Mouse (Mus musculus): ENCODE measurements at regions not wholly inside any gene's neighbourhood (a gene's known extent, or its start where the extent isn't known, plus 50 kb on each side); places are given as distances from the start of the nearest gene placed in this dataset.
A peak's percentile ranks its signal among the peaks of the same experiment; 100 is the strongest.

DNA sequence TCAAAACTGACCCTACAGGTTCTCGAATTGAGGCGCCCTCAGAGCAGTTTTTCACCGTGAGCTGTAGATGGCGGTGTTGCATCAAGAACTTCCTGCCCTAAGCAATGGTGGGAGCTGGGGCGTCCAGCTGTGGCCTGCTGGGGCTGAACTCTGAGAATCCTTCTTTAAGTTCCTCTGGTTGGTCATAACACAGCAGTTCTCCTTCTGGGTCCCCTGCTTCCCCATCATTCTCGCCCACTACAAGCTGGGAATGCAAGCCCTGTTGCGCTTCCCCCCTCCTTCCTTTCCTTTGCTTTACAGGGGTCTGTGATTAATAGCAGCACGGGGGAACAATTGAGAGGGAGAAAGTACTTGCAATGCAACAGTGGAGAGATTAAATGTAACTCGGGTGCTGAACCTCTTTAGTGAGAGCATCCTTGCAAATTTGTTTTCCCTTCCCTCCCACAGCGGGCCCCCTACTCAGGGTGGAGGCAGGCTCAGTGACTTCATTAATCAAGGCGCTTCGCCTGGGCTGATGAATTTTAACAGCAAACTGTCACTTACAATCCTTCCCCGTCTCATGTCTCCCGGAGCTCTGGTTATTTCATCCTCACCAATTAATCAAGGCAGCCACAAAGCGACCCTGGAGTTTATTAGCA is 794.3 kb upstream of the Api5 start:
- H3K4me1 ChIP-seq: no peaks in the 10 kb centered on the region
- peak; percentile 65; the same call in 1 of the 2 replicates for ATAC-seq (ENCODE audit: borderline replicate concordance, extremely low read depth, low FRiP score, low TSS enrichment)
- WGBS: 3% methylated on average over 15 of the region's 15 CpGs
- peak overlapping the region; percentile 12; the same call in 1 of the 2 replicates for H3K4me2 ChIP-seq
- no peak overlapping the region for H3K27ac ChIP-seq
- H3K36me3 ChIP-seq: no peaks in the 10 kb centered on the region
- H3K9ac ChIP-seq: no peak overlapping the region
- no peaks in the 10 kb centered on the region for H3K9me3 ChIP-seq
- no peak overlapping the region for H3K4me3 ChIP-seq
- H3K27me3 ChIP-seq: no peaks in the 10 kb centered on the region

DNA sequence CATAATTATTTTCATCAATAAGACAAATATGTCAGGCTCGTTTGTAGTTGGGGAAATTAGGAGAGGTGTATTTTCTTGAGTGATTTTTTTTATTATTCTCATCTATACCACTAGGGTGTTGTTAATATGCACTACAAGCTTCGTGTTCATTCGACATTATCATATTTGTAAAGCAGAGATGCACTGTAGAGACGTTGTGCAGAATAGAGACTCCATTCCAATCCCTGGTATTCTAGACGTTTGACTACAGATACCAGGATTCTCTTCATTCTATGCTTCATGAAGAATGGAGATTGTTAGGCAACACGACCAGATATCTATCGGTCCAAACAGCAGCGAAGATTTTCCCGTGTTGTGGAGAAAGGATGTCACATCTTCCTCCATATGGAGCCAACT is 793.8 kb upstream of the Api5 start:
- H3K9ac ChIP-seq: no peak overlapping the region
- no peaks in the 10 kb centered on the region for H3K36me3 ChIP-seq
- WGBS: 24% methylated on average over 9 of the region's 9 CpGs
- H3K4me2 ChIP-seq: no peak overlapping the region
- no peak overlapping the region for H3K27ac ChIP-seq
- no peaks in the 10 kb centered on the region for H3K27me3 ChIP-seq
- no peaks in the 10 kb centered on the region for H3K4me1 ChIP-seq
- no peaks in the 10 kb centered on the region for H3K9me3 ChIP-seq
- H3K4me3 ChIP-seq: no peak overlapping the region
- ATAC-seq (ENCODE audit: borderline replicate concordance, extremely low read depth, low FRiP score, low TSS enrichment): no peak

DNA sequence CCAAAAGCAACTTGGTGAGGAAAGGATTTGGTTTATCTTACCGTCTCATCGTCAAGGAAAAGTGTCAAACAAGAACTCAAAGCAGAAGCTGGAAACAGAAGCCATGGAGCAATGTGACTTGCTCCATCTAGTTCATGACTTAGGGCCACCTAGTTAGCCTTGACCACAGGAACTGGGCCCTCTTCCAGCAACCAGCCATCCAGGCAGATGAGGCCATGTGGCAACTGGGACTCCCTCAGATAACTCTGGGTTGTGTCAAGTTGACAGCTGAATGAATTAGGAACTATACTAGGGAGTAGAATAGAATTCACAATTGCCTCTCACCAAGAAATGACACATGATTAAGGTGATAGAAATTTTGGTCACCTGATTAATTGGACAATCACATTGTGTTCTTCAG is 791.5 kb upstream of the Api5 start:
- Histone ChIP-seq H3K27ac (no peak overlapping the region), H3K4me1 (no peaks in the 10 kb centered on the region), H3K9me3 (no peaks in the 10 kb centered on the region), H3K36me3 (no peaks in the 10 kb centered on the region), H3K4me2 (no peak overlapping the region), H3K27me3 (no peaks in the 10 kb centered on the region), H3K9ac (no peak overlapping the region), H3K4me3 (no peak overlapping the region)
- no peak for ATAC-seq (ENCODE audit: borderline replicate concordance, extremely low read depth, low FRiP score, low TSS enrichment)
- WGBS: 39% methylated on average over 2 of the region's 2 CpGs

GRCm38 (mm10) chr2:95210216-95210941 is 772.4 kb upstream of the Api5 start:
- no peaks in the 10 kb centered on the region for H3K4me1 ChIP-seq
- H3K9me3 ChIP-seq: no peaks in the 10 kb centered on the region
- no peak overlapping the region for H3K4me2 ChIP-seq
- no peaks in the 10 kb centered on the region for H3K27me3 ChIP-seq
- no peak overlapping the region for H3K4me3 ChIP-seq
- WGBS: 38% methylated on average over 4 of the region's 4 CpGs
- H3K9ac ChIP-seq: no peak overlapping the region
- H3K27ac ChIP-seq: no peak overlapping the region
- no peak for ATAC-seq (ENCODE audit: borderline replicate concordance, extremely low read depth, low FRiP score, low TSS enrichment)
- H3K36me3 ChIP-seq: no peaks in the 10 kb centered on the region
